Mouse (Mus musculus) erythroblast, embryonic 14.5 days (primary cell): ENCODE results near the gene Uqcrq. TPM values are rescaled to one million over a fixed set of nuclear protein-coding genes. Genes with fewer than 3 reads are reported as not detected.

Source experiments
- H3K27me3 ChIP-seq: 2 replicates; pipeline ENCODE4 v1.6.1; 2012; ENCODE audit warnings: inconsistent platforms; ENCODE audit not compliant: control insufficient read depth
- H3K36me3 ChIP-seq: 2 replicates; pipeline ENCODE4 v1.6.1; 2012; ENCODE audit warnings: mild to moderate bottlenecking, inconsistent platforms; ENCODE audit not compliant: control insufficient read depth
- H3K4me1 ChIP-seq: 2 replicates; pipeline ENCODE4 v1.6.1; 2012; ENCODE audit warnings: inconsistent platforms; ENCODE audit not compliant: control insufficient read depth
- H3K4me3 ChIP-seq: replicated peaks from 2 replicates; pipeline ENCODE3; 2012; ENCODE audit warnings: moderate library complexity, mild to moderate bottlenecking, inconsistent platforms
- H3K9me3 ChIP-seq: 2 replicates; pipeline ENCODE4 v1.6.1; 2012; ENCODE audit warnings: low read length, inconsistent platforms, mixed read lengths; ENCODE audit not compliant: control insufficient read depth
- GATA1 ChIP-seq: IDR thresholded peaks from 2 replicates; pipeline ENCODE4 v1.6.1; 2012; ENCODE audit warnings: low read length, inconsistent platforms, mixed read lengths
- TAL1 ChIP-seq: IDR thresholded peaks from 3 replicates; pipeline ENCODE4 v1.6.1; 2012; ENCODE audit warnings: low read length, inconsistent platforms, mixed read lengths
- polyA plus RNA-seq: library from polyadenylated mRNA; stranded (reverse); fragments of >175 nt; gene quantifications from 2 replicates; pipeline ENCODE4 v1.2.3, GENCODE M21; 2012

Gene Uqcrq
- polyA plus RNA-seq, 1 experiment = 27.5 TPM

- H3K9me3 ChIP-seq = peaks cover 7% of the 10 kb centered on the region; the same call in 1 of the 2 replicates
- no peak overlapping the region for H3K4me3 ChIP-seq
- H3K36me3 ChIP-seq = no peaks in the 10 kb centered on the region
- TF ChIP-seq GATA1 (no peak), TAL1 (no peak)
- H3K4me1 ChIP-seq = peaks cover 9% of the 10 kb centered on the region
- H3K27me3 ChIP-seq = peaks cover 69% of the 10 kb centered on the region
Measured at GRCm38 (mm10) chr11:53453031-53453430, 22.4 kb upstream of the Uqcrq start.

- Histone ChIP-seq H3K27me3 (peaks cover 63% of the 10 kb centered on the region), H3K9me3 (peaks cover 4% of the 10 kb centered on the region; the same call in 1 of the 2 replicates), H3K4me1 (peaks cover 6% of the 10 kb centered on the region), H3K36me3 (no peaks in the 10 kb centered on the region), H3K4me3 (no peak overlapping the region)
- TF ChIP-seq GATA1 (no peak), TAL1 (no peak)
Measured at GRCm38 (mm10) chr11:53452396-53452795, 21.8 kb upstream of the Uqcrq start.

- TF ChIP-seq TAL1 (no peak), GATA1 (no peak)
- H3K27me3 ChIP-seq = peaks cover 53% of the 10 kb centered on the region
- no peaks in the 10 kb centered on the region for H3K9me3 ChIP-seq
Measured at GRCm38 (mm10) chr11:53451361-53451760, 20.7 kb upstream of the Uqcrq start.

GRCm38 (mm10) chr11:53450070-53450705, 19.6 kb upstream of the Uqcrq start:
- Histone ChIP-seq H3K9me3 (no peaks in the 10 kb centered on the region), H3K27me3 (peaks cover 41% of the 10 kb centered on the region), H3K36me3 (no peaks in the 10 kb centered on the region), H3K4me3 (no peak overlapping the region), H3K4me1 (peaks cover 2% of the 10 kb centered on the region; the same call in 1 of the 2 replicates)
- TF ChIP-seq GATA1 = no peak
- TF ChIP-seq TAL1 = no peak

More at GRCm38 (mm10) chr11:53451361-53451760, 20.7 kb upstream of the Uqcrq start:
- Histone ChIP-seq H3K4me1 (no peaks in the 10 kb centered on the region), H3K4me3 (no peak overlapping the region), H3K36me3 (no peaks in the 10 kb centered on the region)

GRCm38 (mm10) chr11:53448529-53448928, 17.9 kb upstream of the Uqcrq start:
- Histone ChIP-seq H3K36me3 (no peaks in the 10 kb centered on the region), H3K27me3 (peaks cover 28% of the 10 kb centered on the region), H3K9me3 (no peaks in the 10 kb centered on the region), H3K4me1 (peaks cover 4% of the 10 kb centered on the region), H3K4me3 (no peak overlapping the region)
- TF ChIP-seq TAL1 (no peak), GATA1 (no peak)

GRCm38 (mm10) chr11:53447996-53448395, 17.4 kb upstream of the Uqcrq start:
- Histone ChIP-seq H3K9me3 (no peaks in the 10 kb centered on the region), H3K27me3 (peaks cover 27% of the 10 kb centered on the region), H3K4me3 (no peak overlapping the region), H3K36me3 (no peaks in the 10 kb centered on the region), H3K4me1 (peaks cover 4% of the 10 kb centered on the region)
- no peak for TF ChIP-seq GATA1
- no peak for TF ChIP-seq TAL1

- peaks cover 14% of the 10 kb centered on the region for H3K4me1 ChIP-seq
Measured at GRCm38 (mm10) chr11:53446183-53446582, 15.6 kb upstream of the Uqcrq start.

GRCm38 (mm10) chr11:53445562-53445961, 14.9 kb upstream of the Uqcrq start:
- Histone ChIP-seq H3K4me1 (peaks cover 14% of the 10 kb centered on the region), H3K4me3 (no peak overlapping the region), H3K27me3 (peaks cover 14% of the 10 kb centered on the region), H3K9me3 (no peaks in the 10 kb centered on the region), H3K36me3 (no peaks in the 10 kb centered on the region)
- TF ChIP-seq TAL1 = no peak
- TF ChIP-seq GATA1 = no peak

More at GRCm38 (mm10) chr11:53446183-53446582, 15.6 kb upstream of the Uqcrq start:
- no peaks in the 10 kb centered on the region for H3K9me3 ChIP-seq
- peaks cover 20% of the 10 kb centered on the region for H3K27me3 ChIP-seq
- H3K4me3 ChIP-seq = no peak overlapping the region
- no peaks in the 10 kb centered on the region for H3K36me3 ChIP-seq
- TF ChIP-seq GATA1 = no peak
- no peak for TF ChIP-seq TAL1

GRCm38 (mm10) chr11:53443861-53444260, 13.2 kb upstream of the Uqcrq start:
- Histone ChIP-seq H3K9me3 (no peaks in the 10 kb centered on the region), H3K36me3 (no peaks in the 10 kb centered on the region), H3K27me3 (no peaks in the 10 kb centered on the region), H3K4me3 (no peak overlapping the region), H3K4me1 (peaks cover 14% of the 10 kb centered on the region)
- TF ChIP-seq GATA1 = no peak
- no peak for TF ChIP-seq TAL1

GRCm38 (mm10) chr11:53441921-53442320, 11.3 kb upstream of the Uqcrq start:
- no peaks in the 10 kb centered on the region for H3K9me3 ChIP-seq
- H3K4me3 ChIP-seq = no peak overlapping the region
- H3K36me3 ChIP-seq = no peaks in the 10 kb centered on the region
- H3K4me1 ChIP-seq = peaks cover 14% of the 10 kb centered on the region
- TF ChIP-seq GATA1 = no peak
- TF ChIP-seq TAL1 = no peak
- H3K27me3 ChIP-seq = no peaks in the 10 kb centered on the region
